Mouse (Mus musculus) erythroblast, embryonic 14.5 days (primary cell): ENCODE results near the gene Tex14.

Experiments used
- GATA1 ChIP-seq: IDR thresholded peaks from 2 replicates; pipeline ENCODE4 v1.6.1; 2012; ENCODE audit warnings: low read length, inconsistent platforms, mixed read lengths
- TAL1 ChIP-seq: IDR thresholded peaks from 3 replicates; pipeline ENCODE4 v1.6.1; 2012; ENCODE audit warnings: low read length, inconsistent platforms, mixed read lengths

DNA sequence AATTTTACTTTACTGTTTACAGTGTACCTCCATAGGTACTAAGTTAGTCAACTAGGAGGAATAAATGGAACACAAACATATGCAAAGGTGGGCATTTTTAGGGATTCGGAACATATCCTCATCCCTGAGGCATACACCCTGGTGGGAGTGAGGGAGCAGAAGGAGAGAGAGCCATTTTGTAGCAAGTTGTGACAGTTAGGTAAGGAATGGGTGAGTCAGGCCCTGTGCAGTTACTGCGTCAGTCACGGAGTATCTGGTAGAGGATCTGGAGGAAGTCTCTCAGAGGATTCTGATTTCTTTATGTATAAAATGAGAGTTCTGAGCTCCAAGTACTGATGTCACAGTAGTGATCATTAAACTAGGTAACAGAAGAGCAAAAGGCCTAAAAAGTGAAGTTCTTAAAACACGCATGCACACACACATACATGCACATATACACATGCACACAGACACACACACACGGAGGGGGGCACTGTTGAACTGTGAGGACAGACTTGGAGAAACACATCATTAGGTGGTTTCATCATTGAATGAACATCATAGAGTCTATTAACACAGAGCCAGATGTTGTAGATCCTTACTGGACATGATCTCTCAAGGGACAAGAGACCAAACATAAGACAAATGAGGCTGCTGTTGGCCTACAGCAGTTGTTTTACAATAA is 182.5 kb downstream of the Tex14 start:
- TF ChIP-seq GATA1 (no peak), TAL1 (no peak)
